Mouse (Mus musculus) left cerebral cortex, postnatal 4 days (tissue): ENCODE data around the gene Clcnka. TPM values are rescaled to one million over a fixed set of nuclear protein-coding genes. Genes with fewer than 3 reads are reported as not detected.
A peak's percentile ranks its signal among the peaks of the same experiment; 100 is the strongest.

ENCODE experiments used
- DNase-seq: peaks from one replicate; pipeline ENCODE4 v3.0.0-alpha.2; 2022
- intact Hi-C: fragments of 180-260 bp; cut with DNase I; formaldehyde crosslinking; loops from one replicate; pipeline ENCODE4 v1.15.1; 2025
- total RNA-seq, 2 experiments: library from RNA; stranded (reverse); gene quantifications; 2 replicates each; pipeline ENCODE4 v1.2.3; 2021

The Clcnka gene
- total RNA-seq, 2 experiments from 2014 or later, result 0.60 TPM; not detected in 1

DNA sequence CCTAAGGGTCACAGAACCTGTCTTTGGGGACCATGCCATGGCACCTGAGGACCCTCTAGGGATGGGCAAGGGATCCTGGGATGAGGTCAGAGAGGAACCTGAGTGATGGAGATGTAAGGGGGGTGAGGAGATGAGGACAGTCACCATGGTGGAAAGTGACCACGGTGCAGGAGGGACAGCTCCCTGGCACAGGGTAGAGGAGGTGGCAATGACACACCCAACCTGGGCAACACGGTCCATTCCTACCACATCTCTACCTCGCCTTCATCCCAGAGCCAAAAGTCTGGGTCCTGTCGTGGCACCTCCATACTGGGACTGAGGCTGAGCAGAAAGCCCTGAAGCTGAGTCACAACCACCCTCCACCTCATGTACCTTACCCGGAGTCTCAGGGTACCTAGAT lies 24.3 kb upstream of the Clcnka start:
- no peak for DNase-seq
- intact Hi-C loops, result no loop called here

DNA sequence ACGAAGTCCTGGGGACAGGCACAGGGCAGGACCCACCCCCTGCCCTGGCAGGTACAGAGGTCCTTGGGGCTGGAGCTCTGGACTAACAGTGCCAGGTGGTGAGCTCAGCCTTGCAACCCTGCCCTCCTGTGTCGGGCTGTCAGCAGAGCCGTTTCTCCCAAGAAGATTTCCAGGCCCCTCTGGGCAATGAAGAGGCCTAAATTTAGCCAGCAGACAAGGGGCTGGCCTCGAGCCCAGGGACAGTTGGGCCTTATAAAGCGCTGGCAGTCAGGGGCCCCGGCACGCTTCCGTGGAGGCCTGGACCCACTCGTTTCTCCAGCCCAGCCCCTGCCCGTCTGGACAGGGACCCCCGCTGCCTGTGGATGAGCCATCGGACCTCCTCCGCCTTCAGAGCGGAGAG lies 22.9 kb upstream of the Clcnka start:
- intact Hi-C loops, result no loop called here
- DNase-seq, result peak; percentile 78

DNA sequence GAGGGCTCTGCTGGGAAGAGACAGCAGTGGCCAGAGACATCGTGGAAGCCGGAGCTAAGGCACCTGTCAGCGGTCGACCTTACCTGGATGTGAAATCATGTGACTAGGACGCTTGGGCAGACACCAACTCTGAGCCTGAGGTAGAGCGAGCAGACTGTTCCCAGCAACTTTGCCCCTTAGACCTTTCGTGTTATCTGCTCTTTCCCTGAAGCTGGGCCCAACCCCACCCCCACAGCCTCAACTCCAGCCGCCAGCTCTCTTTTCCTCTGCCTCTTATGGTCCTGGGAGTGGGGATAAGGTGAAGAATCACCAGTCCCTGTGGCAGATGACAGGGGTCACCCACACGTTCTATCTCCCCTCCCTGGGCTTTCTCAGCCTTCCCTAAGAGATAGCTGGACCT lies 22.4 kb upstream of the Clcnka start:
- intact Hi-C loops, result no loop called here
- DNase-seq, result no peak

DNA sequence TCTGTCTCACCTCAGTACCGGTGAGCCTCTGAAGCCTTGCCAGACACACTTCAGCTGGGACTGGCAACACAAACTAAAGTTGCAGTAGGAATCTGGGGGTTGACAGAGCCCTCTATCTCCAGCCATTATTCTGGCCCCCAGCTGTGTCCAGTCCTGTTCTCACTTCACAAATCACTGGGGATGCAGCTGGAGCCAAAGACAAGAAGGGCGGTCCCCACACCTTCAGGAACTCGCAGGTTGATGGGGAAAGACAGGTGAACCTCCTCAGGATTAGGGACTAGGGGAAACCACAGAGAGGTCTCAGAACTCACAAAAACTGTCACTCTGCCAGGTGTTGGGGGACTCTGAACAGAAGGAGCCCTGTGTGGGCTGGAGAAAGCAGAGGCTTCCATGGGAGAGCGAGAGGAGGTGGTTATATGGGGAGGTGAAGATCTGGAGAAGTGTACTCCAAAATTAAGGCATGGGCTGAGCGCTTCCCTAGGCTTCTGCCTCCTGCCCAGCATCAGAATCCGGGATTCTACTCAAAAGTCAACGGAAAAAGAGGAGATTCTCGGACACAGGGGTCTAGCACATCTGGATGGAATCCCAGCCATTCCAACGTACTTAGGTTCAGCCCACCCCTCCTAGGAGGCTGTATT lies 21.8 kb upstream of the Clcnka start, which contains the start of gene Hspb7:
Hspb7 (plus strand) TSS at position 588 of the 638 bp plus-strand sequence.
- intact Hi-C loops, result no loop called here
- DNase-seq, result no peak

DNA sequence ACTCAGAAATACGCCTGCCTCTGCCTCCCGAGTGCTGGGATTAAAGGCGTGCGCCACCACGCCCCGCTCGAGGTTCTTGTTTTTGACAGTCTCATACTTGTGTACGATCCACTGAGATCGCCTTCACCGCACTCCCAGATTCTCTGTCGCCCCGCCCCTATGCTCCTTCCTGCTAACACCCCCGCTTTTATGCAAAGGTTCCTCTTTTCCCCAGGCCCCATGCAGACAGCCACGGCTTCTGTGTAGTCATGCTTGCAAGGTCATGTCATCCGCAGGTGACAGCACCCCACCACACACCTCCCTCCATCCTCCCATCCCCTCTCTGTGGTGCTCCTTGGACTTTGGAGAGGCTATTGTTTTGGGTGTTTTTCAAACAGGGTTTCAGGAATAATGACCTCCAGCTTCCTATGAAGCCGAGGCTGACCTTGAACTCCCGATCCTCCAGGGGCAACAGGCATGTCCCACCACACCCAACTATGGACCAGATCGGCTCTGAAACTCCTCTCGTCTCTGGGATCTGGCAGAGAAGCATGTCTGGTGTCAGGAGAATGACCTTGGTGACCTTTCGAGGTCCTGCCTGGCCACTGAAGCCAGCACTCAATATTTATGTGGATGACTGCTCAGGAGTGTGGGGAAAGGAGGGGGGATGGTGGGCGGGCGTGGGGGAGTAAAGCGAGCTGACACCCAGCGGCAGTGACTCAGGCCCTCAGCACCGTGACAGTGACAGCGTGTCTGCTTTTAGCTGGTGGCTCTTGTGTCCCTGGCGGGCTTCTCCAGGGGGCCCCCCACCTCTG lies 21.1 kb upstream of the Clcnka start:
- intact Hi-C loops, result no loop called here
- no peak for DNase-seq

DNA sequence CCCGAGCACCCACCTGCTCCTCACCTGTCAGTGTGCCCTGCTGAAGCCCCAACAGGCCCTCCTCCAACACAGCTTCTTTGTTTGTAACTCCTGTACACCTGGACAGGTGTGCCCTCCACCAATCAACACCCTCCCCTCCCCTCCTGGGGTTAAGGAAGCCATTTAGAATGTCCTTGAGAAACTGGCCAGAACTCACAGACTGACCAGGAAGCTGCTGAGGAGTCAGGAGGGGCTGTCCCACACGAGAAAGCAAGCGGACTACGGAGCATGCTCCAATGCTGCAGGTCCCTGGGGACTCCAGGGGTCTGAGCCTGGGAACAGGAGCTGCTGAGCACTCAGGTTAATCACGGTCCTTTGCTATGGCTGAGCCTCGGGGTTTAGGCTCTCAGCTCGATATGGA lies 17.4 kb upstream of the Clcnka start, which contains the start of gene Clcnkb:
Clcnkb (minus strand) TSS at position 91 of the 400 bp plus-strand sequence.
- DNase-seq, result no peak
- intact Hi-C loops, result no loop called here

DNA sequence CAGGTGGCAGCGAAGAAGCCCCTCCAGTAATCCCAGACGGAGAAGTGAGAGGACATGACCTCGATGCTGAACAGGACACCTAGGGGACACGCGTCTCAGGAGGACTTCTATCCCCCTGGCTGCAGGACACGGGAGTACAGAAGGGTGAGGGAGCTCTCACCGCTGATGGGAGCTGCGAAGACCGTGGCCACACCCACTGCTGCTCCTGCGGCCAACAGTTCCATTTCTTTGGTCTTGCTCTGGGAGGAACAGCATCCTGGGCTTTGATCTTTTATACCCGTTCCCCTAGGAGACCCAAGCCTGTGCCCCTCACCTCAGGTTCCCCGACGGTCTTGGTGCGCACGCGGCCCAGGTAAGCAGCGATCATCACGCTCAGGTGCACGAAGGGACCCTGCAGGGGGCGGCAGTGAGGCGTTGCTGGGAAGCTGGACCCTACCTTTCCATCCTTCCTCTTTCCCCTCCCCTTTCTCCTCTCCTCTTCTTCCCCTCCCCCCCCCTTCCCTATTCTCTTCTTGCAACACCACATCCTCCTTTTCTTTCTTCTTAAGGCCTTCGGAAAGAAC lies 13.0 kb upstream of the Clcnka start:
- DNase-seq, result no peak
- intact Hi-C loops, result no loop called here

DNA sequence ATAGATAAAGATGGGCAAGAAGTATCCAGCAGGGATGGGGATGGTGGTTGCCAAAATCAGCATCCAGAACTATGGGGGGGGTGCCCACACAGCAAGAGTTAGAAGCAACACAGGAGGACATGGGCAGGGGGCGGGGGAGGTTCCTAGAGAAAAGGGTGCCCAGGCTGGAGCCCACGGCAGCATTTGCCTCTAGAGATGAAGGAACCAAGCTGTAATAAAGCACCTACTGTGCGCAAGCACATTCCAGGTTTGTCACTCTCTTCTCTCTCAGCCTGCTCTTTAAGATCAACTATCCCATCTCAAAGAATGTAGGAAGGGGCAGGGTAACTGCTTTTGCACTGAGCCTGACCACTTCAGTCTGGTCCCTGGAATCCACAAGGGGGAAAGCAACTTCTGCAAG lies 10.1 kb upstream of the Clcnka start:
- no peak for DNase-seq
- intact Hi-C loops, result no loop called here

DNA sequence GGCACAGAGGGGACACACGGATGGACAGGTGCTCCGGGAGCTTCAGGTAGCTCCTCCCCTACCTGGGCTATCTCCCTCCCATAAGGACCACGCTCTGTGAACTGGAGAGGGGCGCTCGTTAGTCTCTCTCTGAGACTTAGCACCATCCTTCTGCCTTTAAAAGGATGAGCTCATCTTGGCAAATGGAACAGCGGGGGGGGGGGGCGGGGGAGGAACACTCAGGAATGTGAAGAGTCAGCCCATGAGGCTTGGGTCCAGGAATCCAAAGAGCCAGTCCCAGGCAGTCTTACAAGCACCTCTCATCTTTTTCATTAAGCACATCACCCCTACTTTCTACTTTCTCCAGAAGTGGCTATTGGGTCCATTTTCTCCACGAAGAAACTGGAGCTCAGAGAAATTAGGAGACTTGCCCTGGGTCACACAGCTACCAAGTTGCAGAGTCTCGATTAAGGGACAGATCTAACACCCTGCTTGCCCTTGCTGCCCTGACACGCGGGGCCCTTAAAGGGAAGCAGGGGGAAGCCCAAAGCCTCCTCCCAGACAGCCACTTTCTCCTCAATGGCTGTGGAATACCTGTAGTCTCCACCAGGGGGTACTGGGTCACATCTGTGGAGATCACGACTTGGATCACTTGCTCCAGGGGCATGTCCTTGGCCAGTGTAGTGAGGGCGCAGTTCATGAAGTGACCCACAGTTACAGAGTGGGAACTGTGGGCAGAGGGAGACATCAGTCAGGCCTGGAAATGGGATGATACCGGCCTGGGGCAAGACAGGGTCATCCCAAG lies 8.2 kb upstream of the Clcnka start:
- intact Hi-C loops, result no loop called here
- DNase-seq, result no peak

DNA sequence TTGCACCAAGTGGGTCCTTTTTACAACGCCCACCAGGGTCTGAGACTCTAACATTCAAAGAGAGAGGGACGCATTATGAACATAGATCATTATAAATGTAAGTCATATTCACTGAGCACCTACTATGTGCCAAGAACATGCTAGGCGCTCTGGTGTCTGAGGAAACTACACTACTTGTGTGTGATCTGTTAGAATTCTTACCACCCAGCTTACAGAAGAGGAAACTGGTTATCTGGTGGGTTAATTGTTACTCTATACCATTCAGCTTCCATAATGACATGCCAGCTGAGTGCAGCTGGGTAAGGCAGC lies 6.7 kb upstream of the Clcnka start:
- intact Hi-C loops, result no loop called here
- no peak for DNase-seq

DNA sequence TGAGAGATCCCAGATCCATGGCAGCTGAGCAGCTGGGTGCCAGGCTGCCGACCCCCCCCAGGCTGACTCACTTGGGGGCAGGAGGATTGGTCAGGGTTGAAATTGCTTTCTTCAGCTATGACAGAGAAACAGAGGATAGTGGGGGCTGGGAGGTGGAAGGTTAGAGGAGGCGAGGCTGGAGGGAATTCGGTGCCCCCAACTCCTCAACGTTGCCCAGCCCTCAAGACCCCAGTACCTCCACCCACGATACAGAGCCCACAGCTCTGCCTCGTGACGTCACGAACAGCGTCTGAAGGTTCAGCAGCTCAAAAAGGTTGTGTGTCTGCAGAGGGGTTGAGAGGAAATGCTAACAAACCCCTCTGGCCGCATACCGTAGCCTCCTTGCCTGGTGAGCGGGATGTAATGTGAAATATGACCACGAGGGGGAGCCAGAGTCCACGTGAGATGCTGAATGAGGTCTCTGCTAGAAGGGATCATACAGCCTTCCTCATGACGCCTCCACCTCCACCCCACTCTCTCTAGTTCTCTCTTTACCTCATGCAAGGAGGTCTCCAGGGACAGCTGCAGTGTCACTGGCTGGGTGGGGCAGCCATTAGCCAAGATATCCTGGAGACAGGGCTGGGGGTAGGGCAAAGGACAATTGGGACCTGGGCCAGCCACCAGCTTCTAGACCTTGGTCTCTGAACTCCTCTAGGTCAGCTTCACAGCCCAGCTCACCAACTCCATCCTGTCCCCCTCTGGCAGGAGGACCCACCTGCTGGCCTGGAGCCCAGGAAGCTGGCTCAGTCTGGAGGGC lies 6.2 kb upstream of the Clcnka start:
- peak; percentile 86 for DNase-seq
- intact Hi-C loops, result loop anchor here (5.0 kb wide), 1 partner anchor 173 kb away; no protein-coding TSS in a partner anchor

DNA sequence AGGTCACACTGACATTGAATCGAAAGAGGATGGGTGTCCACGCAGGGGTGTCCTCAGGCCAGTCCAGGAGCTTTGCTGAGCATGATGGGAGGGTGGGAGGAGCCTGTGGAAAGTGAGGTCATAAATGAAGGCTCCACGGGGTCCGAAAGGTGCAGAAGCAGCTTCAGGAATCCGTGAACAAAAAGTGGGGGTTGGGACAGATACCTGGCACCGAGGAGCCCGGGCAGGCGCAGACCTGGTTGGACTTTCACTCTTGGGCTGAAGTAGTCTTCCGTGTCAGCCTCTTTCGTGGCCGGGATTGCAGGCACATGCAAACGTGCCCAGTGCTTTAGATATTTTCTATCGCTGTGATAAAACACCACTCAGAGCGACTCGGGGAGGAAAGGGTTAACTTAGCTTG lies 1.6 kb upstream of the Clcnka start:
- no peak for DNase-seq
- intact Hi-C loops, result loop anchor here (5.0 kb wide), 1 partner anchor 177 kb away; no protein-coding TSS in a partner anchor

DNA sequence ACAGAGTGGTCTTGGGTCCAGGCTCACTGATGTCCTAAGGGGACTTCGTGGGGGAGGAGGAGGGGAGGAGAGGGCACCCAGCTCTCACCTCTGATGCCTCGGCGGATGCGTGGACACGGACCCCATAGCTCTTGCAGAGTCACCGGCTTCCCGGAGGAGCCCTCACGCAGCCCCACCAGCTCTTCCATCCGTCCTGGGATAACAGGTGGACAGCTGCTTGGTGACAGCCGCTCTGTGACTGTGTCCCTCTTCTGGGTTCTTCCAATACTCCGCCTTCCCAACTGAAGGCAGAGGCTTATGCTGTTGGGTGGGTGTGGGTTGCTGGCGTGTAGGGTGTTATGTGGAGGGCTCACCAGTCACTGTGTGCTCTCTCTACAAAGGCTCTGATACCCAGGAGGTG lies 663 bp downstream of the Clcnka start:
- no peak for DNase-seq
- intact Hi-C loops, result no loop called here

DNA sequence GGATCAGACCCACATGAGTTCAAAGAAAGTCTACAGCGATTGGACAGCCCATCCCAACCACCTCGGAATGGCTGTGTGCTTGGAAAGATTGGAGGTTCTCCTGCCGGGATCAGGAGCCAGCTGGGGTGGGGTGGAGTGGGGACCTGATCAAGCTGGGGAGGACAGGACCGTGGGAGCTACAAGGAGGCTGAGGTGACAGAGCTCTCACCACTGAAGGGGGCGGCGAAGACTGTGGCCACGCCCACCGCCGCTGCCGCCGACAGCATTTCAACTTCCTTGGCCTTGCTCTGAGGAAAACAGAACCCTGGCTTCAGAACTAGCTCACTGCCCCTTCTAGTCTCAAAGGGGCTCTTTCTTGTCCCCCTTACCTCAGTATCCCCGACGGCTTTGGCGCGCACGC lies 3.8 kb downstream of the Clcnka start:
- no peak for DNase-seq
- intact Hi-C loops, result no loop called here

DNA sequence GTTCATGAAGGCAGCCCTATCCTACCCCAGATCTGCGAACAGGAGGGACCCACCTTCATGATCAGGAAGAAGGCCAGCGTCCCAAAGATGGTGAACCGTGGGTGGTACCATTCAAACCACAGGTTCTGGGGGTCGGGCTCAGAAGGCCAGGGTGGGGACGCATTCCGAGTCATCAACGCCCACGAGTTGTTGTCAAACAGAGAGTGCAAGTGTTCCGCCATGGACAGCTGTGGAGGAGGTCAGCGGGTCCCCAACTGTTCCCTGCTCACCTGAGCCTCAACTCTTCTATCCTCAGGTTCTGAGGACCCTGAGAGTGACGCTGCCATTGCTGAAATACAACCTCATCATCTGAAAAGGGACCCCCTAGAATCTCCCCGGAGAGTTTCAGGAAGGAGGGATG lies 7.2 kb downstream of the Clcnka start:
- no peak for DNase-seq
- intact Hi-C loops, result no loop called here

DNA sequence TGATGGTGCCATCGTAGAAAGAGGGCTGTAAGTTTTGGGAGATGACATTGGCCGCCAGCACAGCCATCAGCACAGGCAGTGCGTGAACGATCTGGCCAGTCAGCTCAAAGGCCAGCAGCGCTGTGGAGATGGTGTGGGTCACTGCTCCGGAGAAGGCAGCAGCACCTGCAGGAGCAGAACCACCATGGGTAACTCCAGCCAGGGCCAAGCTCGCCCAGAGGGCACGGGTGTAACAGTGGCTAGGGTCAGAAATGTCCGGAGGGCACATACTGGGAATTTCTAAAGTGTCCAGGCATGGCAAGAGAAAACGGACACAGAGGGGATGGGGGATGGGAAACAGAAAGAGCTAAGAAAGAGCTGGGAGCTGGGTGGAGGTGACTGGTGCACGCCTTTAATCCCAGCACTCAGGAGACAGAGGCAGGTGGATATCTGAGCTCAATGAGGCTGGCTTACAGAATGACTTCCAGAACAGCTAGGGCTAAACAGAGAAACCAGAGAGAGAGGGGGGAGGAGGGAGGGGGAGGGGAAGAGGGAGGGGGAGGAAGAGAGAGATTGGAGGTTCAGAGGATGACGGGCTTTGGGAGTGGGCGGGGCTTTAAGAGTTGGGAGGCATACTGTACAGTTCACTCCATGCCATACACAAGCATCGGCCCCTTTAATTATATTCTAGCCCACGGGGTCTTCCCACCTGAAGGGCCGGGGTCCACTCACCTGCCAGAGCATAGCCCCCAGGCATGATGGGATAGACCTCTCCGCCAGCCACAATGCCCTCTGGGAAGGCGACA lies 9.0 kb downstream of the Clcnka start:
- no peak for DNase-seq
- intact Hi-C loops, result loop anchor here (5.0 kb wide), 1 partner anchor 188 kb away; no protein-coding TSS in a partner anchor

DNA sequence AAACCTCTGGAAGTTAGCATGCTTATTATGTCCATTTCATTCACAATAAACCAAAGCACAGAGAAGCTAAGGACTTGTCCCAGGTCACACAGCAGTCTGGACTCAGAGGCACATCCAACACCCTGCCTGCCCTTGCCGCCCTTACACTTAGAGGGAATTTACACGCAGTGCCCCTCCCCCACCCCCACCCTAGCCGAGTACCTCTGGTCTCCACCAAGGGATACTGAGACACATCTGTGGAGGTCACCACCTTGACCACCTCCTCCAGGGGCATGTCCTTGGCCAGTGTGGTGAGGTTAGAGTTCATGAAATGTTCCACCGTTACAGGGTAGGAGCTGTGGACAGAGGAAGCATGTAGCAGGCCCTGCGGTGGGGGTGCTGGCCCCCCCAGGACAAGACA lies 10.6 kb downstream of the Clcnka start:
- intact Hi-C loops, result loop anchor here (5.0 kb wide), 1 partner anchor 189 kb away; no protein-coding TSS in a partner anchor
- no peak for DNase-seq

DNA sequence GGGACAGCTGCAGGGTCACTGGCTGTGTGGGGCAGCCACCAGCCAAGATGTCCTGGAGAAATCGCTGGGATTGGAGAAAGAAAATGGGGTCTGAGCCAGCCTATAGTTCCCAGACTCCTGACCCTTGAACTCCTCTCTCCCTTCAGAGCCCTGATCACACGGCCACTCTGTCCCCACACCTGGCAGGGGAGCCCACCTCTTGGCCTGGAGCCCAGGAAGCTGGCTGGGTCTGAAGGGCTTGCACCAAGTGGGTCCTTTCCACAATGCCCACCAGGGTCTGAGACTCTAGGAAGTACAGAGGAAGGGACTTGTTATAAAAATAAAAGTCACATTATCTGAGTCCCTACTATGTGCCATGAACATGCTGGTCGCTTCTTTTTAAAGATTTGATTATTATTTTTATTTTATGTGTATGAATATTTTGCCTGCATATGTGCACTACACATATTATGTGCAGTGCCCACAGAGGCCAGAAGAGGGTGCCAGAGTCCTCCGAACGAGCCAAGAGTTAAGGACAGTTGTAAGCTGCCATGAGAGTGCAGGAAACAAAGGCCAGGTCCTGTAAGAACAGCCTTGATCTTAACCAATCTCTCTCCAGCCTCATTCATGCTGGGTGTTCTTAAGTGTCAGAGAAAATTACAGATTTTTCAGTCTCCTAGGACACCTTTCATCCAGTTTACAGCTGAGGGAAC lies 11.3 kb downstream of the Clcnka start:
- intact Hi-C loops, result loop anchor here (5.0 kb wide), 1 partner anchor 190 kb away; no protein-coding TSS in a partner anchor
- DNase-seq, result peak; percentile 72

DNA sequence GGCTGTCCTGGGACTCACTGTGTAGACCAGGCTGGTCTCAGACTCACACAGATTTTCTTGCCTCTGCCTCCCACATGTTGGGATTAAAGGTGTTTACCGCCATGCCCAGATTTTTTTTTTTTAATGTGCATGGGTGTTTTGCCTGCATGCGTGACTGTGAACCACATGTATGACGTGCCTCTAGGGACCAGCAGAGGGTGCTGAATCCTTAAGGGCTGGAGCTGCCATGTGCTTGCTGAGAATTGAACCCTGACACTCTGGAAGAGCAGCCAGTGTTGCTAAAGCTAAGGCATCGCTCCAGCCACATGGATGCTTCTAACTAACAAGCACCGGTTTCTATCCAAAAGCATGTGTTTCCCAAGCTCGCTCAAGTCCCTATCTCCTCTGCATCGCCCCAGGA lies 12.4 kb downstream of the Clcnka start:
- DNase-seq, result no peak
- intact Hi-C loops, result loop anchor here (5.0 kb wide), 1 partner anchor 191 kb away; no protein-coding TSS in a partner anchor
